Mouse (Mus musculus) megakaryocyte, adult 5-6 weeks (primary cell): Measurements from ENCODE around the gene Obp2b. TPM values are rescaled to one million over a fixed set of nuclear protein-coding genes. Genes with fewer than 3 reads are reported as not detected.

ENCODE experiments used
- ATAC-seq: 2 replicates; pipeline ENCODE4 v1.8.0; 2016; ENCODE audit warnings: mild to moderate bottlenecking, inconsistent platforms; ENCODE audit not compliant: poor library complexity, severe bottlenecking
- total RNA-seq, 2 experiments: library from RNA; stranded (forward) in 1 of 2; stranded (reverse) in 1 of 2; fragments of 153-499, 151-499 nt in 1 of 2; fragments of 221-1000, 200-1000 nt in 1 of 2; gene quantifications; 2 replicates each; pipeline versions ENCODE4 v1.2.3 to v1.2.4; 2015 to 2017

Gene Obp2b
- total RNA-seq, 2 experiments from 2014 or later = not detected

- ATAC-seq = no peak
Measured at GRCm38 (mm10) chr2:25775991-25776390, 39.2 kb downstream of the Obp2b start.

- ATAC-seq = no peak
Measured at GRCm38 (mm10) chr2:25776717-25777116, 39.9 kb downstream of the Obp2b start, which contains the start of gene Lcn11. Gene Lcn11, plus strand, starts transcription at chr2:25777017.

GRCm38 (mm10) chr2:25779076-25779475, 42.3 kb downstream of the Obp2b start:
- ATAC-seq = no peak

GRCm38 (mm10) chr2:25780921-25781320, 44.1 kb downstream of the Obp2b start:
- ATAC-seq = no peak

GRCm38 (mm10) chr2:25781957-25782356, 45.1 kb downstream of the Obp2b start, which contains the start of gene Gm13539:
Gene Gm13539, plus strand, starts transcription at chr2:25782257.
- ATAC-seq = no peak

GRCm38 (mm10) chr2:25785573-25786322, 48.9 kb downstream of the Obp2b start:
- ATAC-seq = no peak

GRCm38 (mm10) chr2:25789092-25789491, 52.3 kb downstream of the Obp2b start:
- ATAC-seq = no peak

Other genes starting within 250 kb of the Obp2b start
- not detected in 2 replicates for gene Lcn12, start 243.1 kb upstream of the Obp2b start, total RNA-seq (2015)
- not detected in 2 replicates for gene Lcn12, start 243.1 kb upstream of the Obp2b start, total RNA-seq (2017)
- 23.4 and 32.3 TPM in 2 replicates for gene Fbxw5, start 236.3 kb upstream of the Obp2b start, total RNA-seq (2015)
- gene Fbxw5, start 236.3 kb upstream of the Obp2b start, total RNA-seq (2017) = 15.5 and 19.8 TPM in 2 replicates
- 0.18 and 2.1 TPM in 2 replicates for gene C8g, start 235.3 kb upstream of the Obp2b start, total RNA-seq (2015)
- 0.44 and 1.2 TPM in 2 replicates for gene C8g, start 235.3 kb upstream of the Obp2b start, total RNA-seq (2017)
- 9.1 and 9.4 TPM in 2 replicates for gene Traf2, start 190.1 kb upstream of the Obp2b start, total RNA-seq (2015)
- 12.6 and 15.3 TPM in 2 replicates for gene Traf2, start 190.1 kb upstream of the Obp2b start, total RNA-seq (2017)
- 155 and 171 TPM in 2 replicates for gene Edf1, start 179.2 kb upstream of the Obp2b start, total RNA-seq (2015)
- gene Edf1, start 179.2 kb upstream of the Obp2b start, total RNA-seq (2017) = 133 and 145 TPM in 2 replicates
- gene Mamdc4, start 162.2 kb upstream of the Obp2b start, total RNA-seq (2015) = 0.09 and 2.3 TPM in 2 replicates
- gene Mamdc4, start 162.2 kb upstream of the Obp2b start, total RNA-seq (2017) = 0.15 and 5.0 TPM in 2 replicates
- gene Phpt1, start 161.8 kb upstream of the Obp2b start, total RNA-seq (2015) = 12.7 and 15.1 TPM in 2 replicates
- 8.4 and 11.8 TPM in 2 replicates for gene Phpt1, start 161.8 kb upstream of the Obp2b start, total RNA-seq (2017)
- gene Ajm1, start 155.3 kb upstream of the Obp2b start, total RNA-seq (2015) = not detected in 2 replicates
- gene Ajm1, start 155.3 kb upstream of the Obp2b start, total RNA-seq (2017) = not detected in 2 replicates
- gene Rabl6, start 128.5 kb upstream of the Obp2b start, total RNA-seq (2015) = 18.3 and 25.7 TPM in 2 replicates
- 34.0 and 43.0 TPM in 2 replicates for gene Rabl6, start 128.5 kb upstream of the Obp2b start, total RNA-seq (2017)
- not detected in 2 replicates for gene Ccdc183, start 119.3 kb upstream of the Obp2b start, total RNA-seq (2015)
- not detected in 2 replicates for gene Ccdc183, start 119.3 kb upstream of the Obp2b start, total RNA-seq (2017)
- 8.4 and 19.2 TPM in 2 replicates for gene Tmem141, start 115.0 kb upstream of the Obp2b start, total RNA-seq (2015)
- 18.5 and 25.2 TPM in 2 replicates for gene Tmem141, start 115.0 kb upstream of the Obp2b start, total RNA-seq (2017)
- gene Fcna, start 109.0 kb upstream of the Obp2b start, total RNA-seq (2015) = 1.1 and 1.9 TPM in 2 replicates
- 2.2 and 3.2 TPM in 2 replicates for gene Fcna, start 109.0 kb upstream of the Obp2b start, total RNA-seq (2017)
- not detected in 2 replicates for gene Lcn8, start 83.9 kb upstream of the Obp2b start, total RNA-seq (2015)
- not detected in 2 replicates for gene Lcn8, start 83.9 kb upstream of the Obp2b start, total RNA-seq (2017)
- not detected in 2 replicates for gene Lcn5, start 79.1 kb upstream of the Obp2b start, total RNA-seq (2015)
- not detected in 2 replicates for gene Lcn5, start 79.1 kb upstream of the Obp2b start, total RNA-seq (2017)
- not detected in 2 replicates for gene Lcn6, start 60.2 kb upstream of the Obp2b start, total RNA-seq (2015)
- not detected in 2 replicates for gene Lcn6, start 60.2 kb upstream of the Obp2b start, total RNA-seq (2017)
- gene Lcn10, start 54.3 kb upstream of the Obp2b start, total RNA-seq (2015) = not detected in 2 replicates
- not detected in 2 replicates for gene Lcn10, start 54.3 kb upstream of the Obp2b start, total RNA-seq (2017)
- not detected in 2 replicates for gene Obp2a, start 37.0 kb upstream of the Obp2b start, total RNA-seq (2015)
- not detected in 2 replicates for gene Obp2a, start 37.0 kb upstream of the Obp2b start, total RNA-seq (2017)
- gene Bmyc, start 30.3 kb upstream of the Obp2b start, total RNA-seq (2015) = 24.4 and 25.9 TPM in 2 replicates
- 7.6 and 9.3 TPM in 2 replicates for gene Bmyc, start 30.3 kb upstream of the Obp2b start, total RNA-seq (2017)
- not detected in 2 replicates for gene Lcn3, start 28.6 kb downstream of the Obp2b start, total RNA-seq (2015)
- not detected in 2 replicates for gene Lcn3, start 28.6 kb downstream of the Obp2b start, total RNA-seq (2017)
- not detected in 2 replicates for gene Lcn11, start 40.0 kb downstream of the Obp2b start, total RNA-seq (2015)
- not detected in 2 replicates for gene Lcn11, start 40.0 kb downstream of the Obp2b start, total RNA-seq (2017)
- not detected in 2 replicates for gene Gm13539, start 45.2 kb downstream of the Obp2b start, total RNA-seq (2015)
- not detected in 2 replicates for gene Gm13539, start 45.2 kb downstream of the Obp2b start, total RNA-seq (2017)
- not detected in 2 replicates for gene Glt6d1, start 78.8 kb downstream of the Obp2b start, total RNA-seq (2015)
- gene Glt6d1, start 78.8 kb downstream of the Obp2b start, total RNA-seq (2017) = not detected in 2 replicates
- not detected in 2 replicates for gene Lcn9, start 86.1 kb downstream of the Obp2b start, total RNA-seq (2015)
- gene Lcn9, start 86.1 kb downstream of the Obp2b start, total RNA-seq (2017) = not detected in 2 replicates
- not detected in 2 replicates for gene Sohlh1, start 110.2 kb downstream of the Obp2b start, total RNA-seq (2015)
- gene Sohlh1, start 110.2 kb downstream of the Obp2b start, total RNA-seq (2017) = not detected in 2 replicates
- not detected in 2 replicates for gene Kcnt1, start 126.7 kb downstream of the Obp2b start, total RNA-seq (2015)
- not detected in 2 replicates for gene Kcnt1, start 126.7 kb downstream of the Obp2b start, total RNA-seq (2017)
- 3.4 and 4.4 TPM in 2 replicates for gene Camsap1, start 246.3 kb downstream of the Obp2b start, total RNA-seq (2015)
- 10.2 and 24.2 TPM in 2 replicates for gene Camsap1, start 246.3 kb downstream of the Obp2b start, total RNA-seq (2017)